Mouse (Mus musculus) adrenal gland, adult 10 weeks (tissue): ENCODE measurements around the gene Olfr519. TPM values are rescaled to one million over a fixed set of nuclear protein-coding genes. Genes with fewer than 3 reads are reported as not detected.

ENCODE experiments used
- polyA plus RNA-seq: library from polyadenylated mRNA; stranded (reverse); fragments of 350-450 nt; fragmentation: Illumina TruSeq; extraction: RNeasy Lipid Tissue Mini Kit (QIAGEN cat#74804); gene quantifications from one replicate; pipeline ENCODE4 v1.2.3, GENCODE M21; 2014; ENCODE audit warnings: low read depth, low replicate concordance

The Olfr519 gene
- not detected for polyA plus RNA-seq

DNA sequence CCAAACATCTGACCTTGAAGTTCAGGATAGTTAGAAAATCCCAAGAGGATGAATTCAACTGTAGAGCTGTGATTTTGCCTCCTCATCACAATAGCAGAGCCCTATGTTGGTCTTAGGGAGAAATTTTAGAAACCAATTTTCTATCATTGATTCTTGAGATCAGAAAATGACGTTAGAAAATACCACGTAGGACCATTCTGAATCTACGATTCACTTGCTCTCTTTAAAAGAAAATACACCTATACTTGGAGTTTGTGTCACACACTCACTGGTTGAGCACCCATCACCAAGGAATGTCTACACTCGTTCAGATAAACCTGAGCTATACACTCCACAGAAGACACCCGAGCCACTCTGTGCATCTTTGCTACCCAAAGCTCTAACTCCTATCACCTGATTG, at the start of gene Olfr519:
Olfr519 (minus strand) TSS at position 101 of the 400 bp plus-strand sequence.

DNA sequence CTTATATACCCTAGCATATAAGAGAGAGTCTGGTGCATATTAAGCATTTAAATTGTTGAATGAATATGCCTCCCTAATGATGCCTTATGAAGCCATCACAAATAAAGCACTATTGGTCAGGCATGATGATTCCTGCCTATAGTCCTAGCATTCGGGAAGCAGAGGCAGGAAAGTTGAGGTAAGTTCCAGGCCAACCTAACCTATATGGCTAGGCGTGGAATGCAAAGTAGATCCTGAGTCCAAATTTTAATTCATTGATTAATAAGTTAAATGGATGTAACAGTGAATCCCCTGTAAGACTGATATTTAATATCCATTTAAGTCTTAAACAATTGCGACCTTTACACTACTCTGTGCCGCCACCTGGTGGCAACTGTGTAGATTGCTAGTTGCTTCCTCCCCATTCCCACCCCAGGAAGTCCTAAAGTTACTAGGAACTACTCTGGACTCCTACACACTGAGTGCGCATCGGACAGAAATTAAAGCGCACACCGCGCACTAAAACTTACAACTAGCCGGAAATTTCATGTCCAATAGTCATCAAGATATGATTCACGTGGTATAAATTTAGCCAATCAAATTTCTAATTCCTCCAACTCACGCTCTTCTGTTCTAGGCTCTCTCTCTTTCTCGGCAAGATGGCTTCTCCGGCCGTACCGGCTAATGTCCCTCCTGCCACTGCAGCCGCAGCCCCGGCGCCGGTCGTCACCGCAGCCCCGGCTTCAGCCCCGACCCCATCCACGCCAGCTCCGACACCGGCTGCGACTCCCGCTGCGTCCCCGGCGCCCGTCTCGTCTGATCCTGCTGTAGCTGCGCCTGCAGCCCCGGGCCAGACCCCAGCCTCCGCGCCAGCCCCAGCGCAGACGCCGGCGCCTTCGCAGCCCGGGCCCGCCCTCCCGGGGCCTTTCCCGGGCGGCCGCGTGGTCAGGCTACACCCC, 39.8 kb upstream of the Olfr519 start, which contains the start of gene Eif3f:
Eif3f (plus strand) TSS at position 624 of the 938 bp plus-strand sequence.

DNA sequence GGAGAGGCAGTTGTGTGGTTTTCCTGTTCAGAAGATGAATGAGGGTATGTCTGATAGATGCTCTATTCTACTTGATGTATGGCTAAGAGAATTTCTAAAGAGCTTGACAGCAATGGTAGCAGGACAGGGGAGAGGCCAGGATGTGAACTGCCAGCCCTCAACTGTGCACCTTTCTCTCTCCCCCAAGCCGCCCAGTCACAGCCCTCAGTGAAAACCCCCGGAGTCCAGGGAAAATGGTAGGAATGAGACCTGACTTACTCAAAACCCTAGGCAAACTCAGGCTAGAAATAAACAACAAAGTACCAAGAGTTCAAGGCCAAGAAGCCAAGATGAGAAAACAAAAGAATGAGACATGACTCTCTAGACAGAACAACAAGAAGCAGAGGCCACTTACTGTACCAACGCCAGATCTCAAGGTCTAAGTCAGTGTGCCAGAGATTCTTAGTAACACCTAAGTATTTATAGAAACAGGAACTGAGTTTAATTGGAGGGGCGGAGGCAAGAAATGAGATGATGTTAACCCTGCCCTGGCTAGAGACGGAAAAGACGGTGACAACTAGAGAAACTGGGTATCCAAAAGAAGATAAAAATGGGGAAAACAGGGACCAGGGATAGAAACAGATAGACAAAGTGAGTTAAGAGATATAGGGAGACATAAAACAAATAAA, 35.6 kb upstream of the Olfr519 start, which contains the start of gene Nlrp10:
Nlrp10 (minus strand) TSS at position 453 of the 668 bp plus-strand sequence.

DNA sequence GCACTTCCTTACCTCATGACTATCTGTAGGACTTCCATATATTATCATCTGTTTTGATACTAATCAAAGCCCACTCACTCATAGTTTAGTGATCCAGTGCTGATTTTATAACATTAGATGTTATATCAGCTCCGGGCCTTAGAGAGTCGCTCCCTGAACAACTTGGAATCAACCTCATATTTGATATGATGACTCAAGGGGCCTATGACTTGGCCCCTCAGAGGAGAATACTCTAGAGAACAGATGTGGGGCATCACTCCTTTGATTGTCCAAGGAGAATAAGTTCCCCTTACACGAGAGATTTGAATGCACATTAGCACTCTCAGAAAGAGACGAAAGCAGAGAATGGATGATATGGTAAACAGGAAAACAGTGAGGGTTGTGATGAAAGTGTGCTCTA, 9.3 kb downstream of the Olfr519 start, which contains the start of gene Olfr518:
Olfr518 (minus strand) TSS at position 101 of the 400 bp plus-strand sequence.

DNA sequence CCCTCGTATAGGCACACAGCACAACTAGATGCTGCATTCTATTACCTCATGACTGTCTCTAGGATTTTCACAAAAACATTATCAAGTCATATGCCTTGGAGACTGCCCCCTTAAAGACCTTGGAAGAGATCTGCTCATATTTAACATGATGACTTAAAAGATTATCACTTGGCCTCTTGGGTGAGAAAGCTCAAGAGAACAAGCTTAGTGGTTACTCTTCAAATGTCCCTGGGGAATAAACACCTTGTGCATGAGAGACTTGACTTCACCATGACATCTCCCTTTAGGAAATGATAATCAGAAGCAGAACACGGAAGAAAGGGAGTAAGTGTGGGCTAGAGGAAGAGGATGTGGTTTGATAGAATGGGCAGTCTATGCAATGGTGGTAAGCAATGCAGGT, 21.9 kb downstream of the Olfr519 start, which contains the start of gene Olfr517:
Olfr517 (minus strand) TSS at position 101 of the 400 bp plus-strand sequence.

DNA sequence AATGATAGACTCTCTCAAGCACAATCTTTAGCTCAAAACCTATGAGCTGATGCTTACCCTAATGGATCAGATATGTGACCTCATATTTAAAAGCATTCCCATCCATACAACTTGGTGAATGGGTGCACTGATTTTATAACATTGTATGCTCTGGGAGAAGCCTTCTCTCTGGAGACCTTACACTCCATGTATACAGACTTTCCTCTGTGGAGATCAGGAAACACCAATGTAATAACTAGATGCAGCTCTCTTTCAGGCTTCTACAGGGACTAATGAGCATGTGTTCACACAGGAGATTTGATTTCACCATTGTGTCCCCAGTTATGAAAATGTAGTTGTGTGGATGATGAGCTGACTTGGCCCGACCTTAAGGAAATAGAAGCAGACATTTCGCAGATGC, 43.8 kb downstream of the Olfr519 start, which contains the start of gene Olfr516:
Olfr516 (minus strand) TSS at position 101 of the 400 bp plus-strand sequence.

Other genes starting within 250 kb of the Olfr519 start
- gene Olfr509, start 242.5 kb downstream of the Olfr519 start, polyA plus RNA-seq, result not detected
- gene Olfr510, start 228.0 kb downstream of the Olfr519 start, polyA plus RNA-seq, result not detected
- not detected for gene Olfr512, start 181.1 kb downstream of the Olfr519 start, polyA plus RNA-seq
- not detected for gene Olfr513, start 143.4 kb downstream of the Olfr519 start, polyA plus RNA-seq
- gene Olfr514, start 68.4 kb downstream of the Olfr519 start, polyA plus RNA-seq, result not detected
- not detected for gene Olfr516, start 43.9 kb downstream of the Olfr519 start, polyA plus RNA-seq
- not detected for gene Olfr517, start 22.0 kb downstream of the Olfr519 start, polyA plus RNA-seq
- gene Olfr518, start 9.4 kb downstream of the Olfr519 start, polyA plus RNA-seq, result not detected
- 0.64 TPM for gene Nlrp10, start 35.8 kb upstream of the Olfr519 start, polyA plus RNA-seq
- 44.1 TPM for gene Eif3f, start 40.0 kb upstream of the Olfr519 start, polyA plus RNA-seq
- gene Tub, start 55.9 kb upstream of the Olfr519 start, polyA plus RNA-seq, result 22.8 TPM
- gene Ric3, start 188.9 kb upstream of the Olfr519 start, polyA plus RNA-seq, result 185 TPM